Mouse (Mus musculus) cerebellum, adult 18-20 months (tissue): ENCODE measurements at regions not wholly inside any gene's neighbourhood (a gene's known extent, or its start where the extent isn't known, plus 50 kb on each side); places are given as distances from the start of the nearest gene placed in this dataset.

Experiments
- DNase-seq, 2 experiments: peaks; one replicate each; pipeline ENCODE4 v3.0.0; 2021

DNA sequence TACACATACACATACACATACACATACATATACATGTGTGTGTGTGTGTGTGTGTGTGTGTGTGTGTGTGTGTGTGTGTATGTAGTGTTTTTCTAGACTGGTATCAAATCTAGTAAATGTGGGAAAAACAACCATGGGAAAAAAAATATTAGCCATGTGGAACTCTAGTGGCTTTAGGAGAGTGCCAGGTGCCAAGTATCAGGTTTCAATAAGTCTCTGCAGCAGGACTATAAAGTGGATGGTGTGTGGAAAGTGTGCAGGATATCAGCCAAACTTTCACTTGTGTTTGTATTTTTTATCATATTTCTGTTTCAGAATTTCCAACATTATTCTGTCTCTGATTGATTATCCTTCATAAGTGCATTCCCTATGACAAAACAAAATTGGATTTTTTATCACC, 653.3 kb upstream of the Fam98a start:
- no peak for DNase-seq

DNA sequence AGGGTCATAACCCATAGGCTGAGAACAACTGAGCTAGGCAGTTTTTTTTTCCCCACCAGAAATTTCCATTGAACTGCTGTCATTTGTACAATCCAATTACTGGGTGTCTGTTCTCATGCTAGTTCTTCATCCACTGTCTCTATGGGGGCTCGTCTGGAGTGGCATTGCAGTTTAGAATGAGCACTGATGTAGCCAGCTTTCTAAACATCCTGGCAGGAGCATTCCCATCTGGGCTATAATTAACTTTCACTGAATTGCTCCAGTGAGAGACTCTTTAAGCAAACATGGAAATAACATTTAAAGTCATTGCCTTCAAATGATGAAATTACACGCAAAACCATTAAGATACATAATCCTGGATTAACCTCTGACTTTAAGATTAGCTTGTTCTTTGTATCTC, 633.1 kb upstream of the Fam98a start:
- no peak for DNase-seq

DNA sequence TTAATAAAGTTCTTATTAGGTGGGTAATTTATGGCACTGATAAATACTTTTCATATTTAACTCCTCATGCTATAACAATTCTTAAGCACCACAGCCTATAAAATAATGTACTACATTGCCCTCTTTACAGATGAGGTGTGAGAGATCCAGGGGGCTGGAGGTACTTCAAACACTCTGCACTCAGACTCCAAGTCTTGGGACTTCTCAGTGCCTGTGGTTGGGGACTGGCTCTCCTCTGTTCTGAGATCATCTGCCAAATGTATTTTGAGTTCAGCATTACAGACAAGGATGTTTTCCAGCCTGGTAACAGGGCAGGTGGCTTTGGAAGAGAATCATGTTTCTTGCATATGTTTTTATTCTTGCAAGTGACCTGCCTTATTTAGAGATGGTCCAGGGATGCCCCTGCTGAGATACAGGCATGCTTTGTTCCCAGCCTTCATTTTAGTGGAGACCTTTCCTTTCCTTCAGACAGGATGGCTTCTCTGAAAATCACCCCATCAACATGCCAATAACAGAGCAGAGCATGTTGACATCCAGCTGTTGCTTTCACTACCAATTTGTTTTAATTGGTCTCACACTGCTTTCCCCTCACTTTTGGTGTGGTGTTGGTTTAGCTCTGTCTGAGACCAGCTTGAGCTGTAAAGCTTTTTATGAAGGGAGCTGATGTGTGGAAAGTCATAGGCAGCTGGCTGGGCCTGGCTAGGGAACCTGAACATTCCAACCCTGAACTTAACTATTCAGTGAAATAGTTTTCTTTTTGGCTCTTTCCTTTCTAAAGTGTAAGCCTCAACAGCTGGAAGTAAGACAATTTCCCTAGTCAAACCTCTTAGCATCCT, 585.1 kb upstream of the Fam98a start:
- DNase-seq = no peak

DNA sequence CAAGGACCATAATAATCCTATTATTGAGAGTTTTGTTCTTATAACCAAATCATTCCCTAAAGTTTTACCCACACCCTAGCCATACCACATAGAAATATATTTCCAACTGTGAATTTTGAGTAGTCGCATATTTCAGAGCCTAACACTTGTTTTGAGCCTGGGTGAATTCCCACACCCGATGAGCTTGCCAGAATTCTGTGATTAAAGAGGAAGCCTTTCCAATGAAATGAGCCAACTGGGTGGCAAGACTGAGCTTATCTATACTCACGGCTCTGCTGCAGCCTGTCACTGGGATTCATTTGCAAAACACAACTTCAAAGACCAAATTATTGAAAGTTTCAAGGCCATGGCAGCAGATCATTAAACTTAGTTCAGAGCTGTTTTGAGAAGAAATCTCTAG, 582.3 kb upstream of the Fam98a start:
- DNase-seq = no peak

DNA sequence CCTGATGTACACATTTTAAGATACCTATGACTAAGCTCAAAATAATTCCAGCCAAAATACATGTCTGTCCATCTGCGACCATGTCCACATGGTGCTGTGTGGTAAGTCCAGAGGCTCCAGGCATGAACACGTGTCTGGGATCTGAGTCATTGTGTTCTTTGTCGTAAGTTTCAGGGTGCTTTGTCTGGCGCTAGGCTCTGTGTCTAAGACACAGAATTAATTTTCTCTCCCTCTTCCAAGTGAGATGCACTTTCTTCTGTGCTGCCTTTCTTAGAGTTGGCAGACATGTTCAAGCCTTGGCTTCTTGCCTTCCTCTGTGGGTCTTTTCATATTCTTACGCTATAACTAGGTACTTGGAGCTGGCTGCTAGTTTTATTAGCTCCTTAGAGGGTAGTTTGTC, 573.5 kb upstream of the Fam98a start:
- no peak for DNase-seq

DNA sequence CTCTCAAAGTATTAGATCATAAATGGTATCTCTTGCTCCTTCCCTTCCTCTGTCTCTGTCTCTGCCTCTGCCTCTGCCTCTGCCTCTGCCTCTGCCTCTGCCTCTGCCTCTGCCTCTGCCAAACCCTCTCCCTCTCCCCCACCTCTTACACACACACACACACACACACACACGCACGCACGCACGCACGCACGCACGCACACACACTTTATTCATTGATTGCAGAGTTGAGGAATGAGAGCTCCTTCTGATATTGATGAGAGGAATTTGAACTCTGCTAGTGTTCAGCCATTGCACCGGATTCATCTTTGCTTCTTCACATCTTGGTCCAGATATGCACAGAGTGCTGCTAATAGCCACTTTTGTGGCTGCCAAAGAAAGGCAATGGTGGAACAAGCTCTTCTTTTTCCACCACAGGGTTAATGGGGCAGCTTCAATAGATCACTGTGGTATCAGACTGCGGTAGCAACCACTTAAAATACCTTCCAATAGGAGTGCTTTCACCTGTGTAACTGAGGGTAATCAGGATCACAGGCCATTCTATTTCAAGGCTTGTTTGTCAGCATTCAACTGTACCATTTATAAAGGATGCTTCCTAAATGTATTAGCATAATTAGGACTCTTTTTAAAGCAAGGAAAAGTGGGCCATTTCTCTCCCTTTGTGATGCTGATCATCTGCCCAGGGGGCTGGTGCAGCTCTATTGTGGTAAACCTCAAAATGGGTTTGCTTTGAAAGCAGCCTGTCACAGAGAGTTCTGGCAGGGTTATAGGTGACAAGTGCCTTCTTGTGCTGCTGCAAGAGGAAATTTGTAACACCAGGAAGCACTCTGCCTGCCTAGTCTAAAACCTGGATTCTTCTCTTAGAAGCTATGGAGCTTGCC, 559.8 kb upstream of the Fam98a start:
- no peak for DNase-seq

GRCm38 (mm10) chr17:76110856-76111255, 559.1 kb upstream of the Fam98a start:
- DNase-seq = no peak

DNA sequence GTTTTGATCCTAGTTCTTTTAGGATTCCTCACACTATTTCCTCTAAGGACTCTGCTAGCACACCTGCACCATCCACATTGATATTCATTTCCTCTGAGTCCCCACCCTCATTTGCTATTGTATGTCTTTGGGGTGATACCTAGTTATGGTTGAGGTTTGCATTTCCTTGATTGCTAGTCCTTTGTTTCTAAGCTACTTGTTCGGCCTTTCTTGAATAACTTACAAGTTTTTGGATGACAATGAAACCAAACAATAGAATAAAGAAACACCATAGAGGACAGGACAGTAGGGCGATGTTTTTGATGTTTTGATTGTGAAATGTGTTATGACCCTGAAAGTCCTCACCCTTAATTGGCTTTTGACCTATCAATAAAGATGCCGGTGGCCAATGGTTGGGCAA, 531.8 kb upstream of the Fam98a start:
- no peak for DNase-seq

DNA sequence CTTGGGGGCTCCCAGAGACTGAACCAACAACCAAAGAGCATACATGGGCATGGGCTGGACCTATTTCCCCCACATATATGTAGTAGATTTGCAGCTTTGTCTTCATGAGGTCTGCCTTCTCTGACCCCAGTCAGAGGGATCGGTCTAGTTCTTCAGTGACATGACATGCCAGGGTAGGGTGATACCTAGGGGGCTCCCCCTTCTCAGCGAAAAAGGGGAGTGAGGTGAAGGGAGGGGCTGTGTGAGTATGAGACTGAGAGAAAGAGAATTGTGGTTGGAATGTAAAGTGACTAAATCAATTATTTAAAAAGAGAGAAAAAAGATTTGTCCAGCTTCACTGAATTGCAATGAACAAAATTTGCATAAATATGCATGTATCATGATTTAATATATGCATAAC, 530.0 kb upstream of the Fam98a start:
- DNase-seq = no peak

DNA sequence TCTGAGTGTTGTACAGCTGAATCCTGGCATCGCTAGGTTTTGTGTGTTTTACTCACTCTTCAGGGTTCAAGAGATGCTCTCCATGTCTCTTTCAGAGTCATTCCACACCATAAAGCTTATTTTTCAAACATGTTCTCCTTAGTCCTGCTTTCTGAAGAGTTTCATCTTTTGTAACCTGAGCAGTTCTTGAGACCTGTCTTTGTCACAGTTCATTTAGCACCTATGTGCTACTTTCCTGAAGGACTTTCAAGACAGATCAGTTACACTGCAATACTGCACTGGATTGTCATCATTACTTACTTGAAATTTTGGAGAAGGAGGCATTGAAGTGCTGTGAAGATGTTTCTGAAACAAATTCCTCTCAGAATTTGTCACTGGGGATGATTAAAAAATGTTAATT, 494.7 kb upstream of the Fam98a start:
- DNase-seq = no peak

DNA sequence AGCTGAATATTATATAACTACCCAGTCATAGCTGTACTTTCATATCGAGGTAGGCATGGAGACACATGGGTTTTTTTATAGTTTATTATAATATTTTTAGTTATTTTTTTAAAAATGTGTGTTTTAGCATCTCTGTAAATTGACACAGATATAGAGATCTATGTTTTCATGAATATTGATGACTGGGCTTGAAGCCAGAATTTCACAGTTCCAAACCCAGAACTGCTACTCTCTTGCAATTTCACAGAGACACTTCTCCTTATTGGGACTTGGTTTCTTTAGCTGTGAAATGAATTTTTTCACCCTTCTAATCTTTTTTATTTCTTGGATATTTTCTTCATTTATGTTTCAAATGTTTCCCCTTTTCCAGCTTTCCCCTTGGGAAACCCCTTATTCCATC, 481.0 kb upstream of the Fam98a start:
- DNase-seq = no peak

- no peak for DNase-seq
Observed at GRCm38 (mm10) chr17:76008011-76008410, 456.3 kb upstream of the Fam98a start.

DNA sequence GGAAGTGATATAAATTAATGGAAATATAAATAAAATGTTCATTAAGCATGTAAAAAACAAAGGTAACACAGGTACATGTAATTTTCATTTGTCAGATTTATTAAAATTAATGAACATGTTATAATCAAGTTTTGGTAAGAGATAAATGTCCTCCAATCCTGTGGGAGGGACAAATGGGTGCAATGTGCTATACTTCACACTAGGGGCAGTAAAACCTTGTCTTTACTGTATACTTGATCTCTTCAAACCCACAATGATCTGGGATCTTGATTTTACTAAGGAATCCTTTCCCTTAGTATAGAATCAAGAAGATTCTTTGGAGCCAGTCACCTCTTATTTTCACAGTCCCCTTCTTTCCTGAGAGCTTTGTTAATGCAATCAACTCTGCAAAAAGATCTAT, 451.1 kb upstream of the Fam98a start:
- no peak for DNase-seq

DNA sequence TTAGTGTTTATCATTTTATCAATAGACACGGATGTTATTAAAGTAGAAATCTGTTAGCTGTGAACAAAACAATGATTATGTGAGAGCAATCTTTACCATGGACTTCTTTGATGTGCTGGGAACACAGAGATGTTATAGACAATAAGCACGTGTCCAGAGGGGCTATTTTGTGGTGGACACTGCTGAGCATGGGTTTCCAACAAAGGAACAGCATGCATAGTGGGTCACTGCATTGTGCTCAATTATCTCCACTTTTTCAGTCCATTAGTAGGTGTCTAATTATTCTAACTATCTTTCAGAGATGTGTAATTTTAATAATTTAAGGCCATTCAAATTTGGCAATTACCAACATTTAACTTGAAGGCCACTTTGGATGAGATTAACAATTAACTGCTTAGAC, 409.6 kb upstream of the Fam98a start:
- no peak for DNase-seq

DNA sequence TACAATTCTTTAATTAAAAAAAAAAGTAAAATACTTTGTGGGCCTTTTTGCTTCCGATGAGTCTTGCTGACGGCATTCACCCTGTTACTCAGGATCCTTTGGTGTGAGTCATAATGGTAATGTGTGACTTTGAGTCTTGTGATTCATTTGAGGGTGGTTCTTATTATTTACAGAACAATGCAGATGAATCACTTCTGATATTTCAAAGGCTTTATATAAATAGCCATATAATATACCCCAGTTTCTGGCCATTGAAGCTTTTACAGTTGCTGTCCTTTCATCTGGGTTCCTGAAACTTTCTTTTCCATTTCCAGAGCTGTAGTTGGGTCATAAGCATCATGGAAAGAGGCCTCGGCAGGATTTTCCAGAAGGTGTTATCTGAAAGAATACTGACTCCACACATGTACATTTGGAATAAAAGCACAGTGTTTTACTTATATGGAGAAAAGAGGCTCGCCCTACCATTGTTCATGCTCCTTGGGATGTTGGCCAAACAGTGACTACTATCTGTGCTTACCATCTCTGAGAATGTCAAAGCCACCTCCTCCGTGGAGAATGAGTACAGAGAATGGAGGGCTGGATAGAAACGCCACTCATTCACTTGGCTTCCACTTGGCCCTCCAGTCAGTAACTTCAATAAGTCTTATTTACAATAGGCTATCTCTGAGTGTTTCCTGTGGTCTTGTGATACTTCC, 385.1 kb upstream of the Fam98a start:
- no peak for DNase-seq

DNA sequence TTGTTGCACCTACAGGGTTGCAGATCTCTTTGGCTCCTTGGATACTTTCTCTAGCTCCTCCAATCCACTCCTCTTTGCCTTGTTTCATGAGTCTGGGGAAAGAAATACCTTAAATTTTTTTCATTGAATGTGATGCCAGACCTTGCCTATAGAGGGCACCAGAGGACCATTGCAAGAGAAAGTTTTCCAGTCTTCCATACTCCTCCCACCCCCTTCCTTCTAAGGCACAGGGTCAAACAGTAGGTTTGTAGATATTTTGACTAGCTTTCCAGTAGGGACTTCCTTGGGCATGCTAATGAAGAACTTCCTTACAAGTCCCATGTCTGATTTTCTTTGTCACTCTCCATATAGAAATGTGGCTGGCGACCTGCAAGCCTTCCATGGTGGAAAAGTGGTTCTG, 379.3 kb upstream of the Fam98a start:
- DNase-seq = peak in 1 of 2 experiments; percentile 5

DNA sequence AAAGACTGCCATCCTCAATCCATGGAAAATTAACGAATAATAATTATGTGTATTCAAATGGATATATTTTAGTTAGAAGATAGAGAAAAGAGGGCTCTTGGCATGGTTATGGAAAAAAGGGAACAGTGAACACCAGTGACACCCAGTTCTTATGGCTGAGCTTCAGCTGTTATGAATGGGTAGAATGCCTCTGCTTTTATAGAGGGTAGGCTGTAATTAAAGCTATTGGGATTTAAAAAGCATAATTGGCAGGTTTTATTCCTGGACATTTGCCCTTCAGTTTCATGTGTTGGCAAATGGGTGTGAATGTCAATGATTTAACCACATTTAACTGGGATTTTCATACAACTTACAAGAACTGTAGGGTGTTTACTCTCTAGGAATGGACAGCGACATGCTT, 368.5 kb upstream of the Fam98a start:
- no peak for DNase-seq

GRCm38 (mm10) chr17:75917020-75917419, 365.3 kb upstream of the Fam98a start:
- no peak for DNase-seq

DNA sequence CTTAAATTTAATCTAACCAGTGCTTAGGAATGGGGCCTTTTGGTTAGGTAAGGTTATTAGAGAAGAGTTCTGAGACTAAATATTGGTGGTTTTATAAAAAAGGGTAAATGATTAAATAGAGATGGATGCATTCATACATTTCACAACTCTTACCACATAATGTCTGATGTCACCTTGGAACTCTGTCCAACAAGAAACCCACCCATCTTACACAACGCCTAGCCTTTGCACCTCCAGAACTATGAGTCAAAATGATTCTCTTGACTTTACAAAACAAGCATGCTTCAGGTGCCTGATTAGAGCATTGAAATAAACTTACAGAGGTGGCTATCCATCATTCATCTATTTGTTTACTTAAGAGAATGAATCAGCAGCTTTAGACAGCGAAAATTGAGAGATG, 364.8 kb upstream of the Fam98a start:
- DNase-seq = no peak

GRCm38 (mm10) chr17:75915256-75915655, 363.5 kb upstream of the Fam98a start:
- DNase-seq = no peak

- DNase-seq = no peak
Observed at GRCm38 (mm10) chr17:75907085-75907484, 355.3 kb upstream of the Fam98a start.

DNA sequence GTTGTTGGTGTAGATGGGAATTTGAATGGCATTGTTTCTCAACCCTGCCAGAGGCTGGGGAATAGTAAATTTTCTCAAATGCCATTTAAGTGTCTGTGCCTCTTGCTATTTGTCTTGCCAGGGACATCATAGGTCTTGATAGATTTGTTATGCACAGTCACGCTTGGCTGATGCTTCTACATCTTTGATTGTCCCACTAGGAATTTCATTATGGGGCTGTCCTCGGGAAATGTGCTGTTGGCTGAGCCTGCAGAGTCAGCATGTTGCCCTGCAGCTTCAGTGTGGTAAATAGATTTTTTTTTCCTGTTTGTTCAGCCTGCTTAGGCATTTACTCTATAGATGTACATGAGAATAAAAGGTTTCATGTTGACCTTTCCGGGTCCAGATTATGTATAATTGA, 354.9 kb upstream of the Fam98a start:
- DNase-seq = no peak

DNA sequence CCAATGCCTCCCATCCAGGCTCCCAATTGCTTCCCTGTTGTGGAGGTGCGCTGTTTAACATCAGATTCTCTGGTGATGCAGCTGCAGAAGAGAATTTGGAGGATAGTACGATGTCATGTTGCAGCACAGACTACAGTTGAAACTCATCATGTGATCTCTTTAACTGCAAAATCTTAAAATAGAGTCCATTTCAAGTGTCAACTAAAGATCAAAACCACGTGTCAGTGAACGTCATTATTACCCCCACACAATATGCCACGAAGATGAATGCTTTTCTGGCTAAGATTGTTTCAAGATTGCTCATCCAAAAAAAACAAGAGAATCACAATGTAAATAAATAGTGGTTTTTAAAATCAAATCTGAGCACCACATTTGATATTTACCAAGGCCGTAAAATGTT, 343.7 kb upstream of the Fam98a start:
- no peak for DNase-seq

DNA sequence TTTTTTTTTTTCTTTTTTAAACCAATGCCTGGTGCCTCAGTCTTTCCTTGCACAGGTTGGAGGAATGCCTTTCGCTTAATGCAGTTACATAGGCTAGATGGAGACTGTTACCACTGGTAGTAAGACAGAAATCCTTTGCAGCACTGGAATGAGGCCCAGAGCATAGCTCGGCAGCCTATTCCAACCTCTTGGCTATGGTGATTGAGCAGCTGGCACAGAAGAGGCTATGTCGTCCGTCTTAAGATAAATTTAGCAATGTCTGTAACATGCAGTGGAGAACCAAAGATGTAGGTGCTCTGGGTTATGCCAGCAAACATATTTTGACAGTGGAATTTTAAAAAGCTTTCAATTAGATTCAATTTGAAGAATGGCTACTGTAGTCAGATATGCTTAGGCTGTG, 343.2 kb upstream of the Fam98a start:
- DNase-seq = no peak
